Mouse (Mus musculus) thymus, postnatal 36 days (tissue): ENCODE results near the gene Pkp3.

Experiments used
- DNase-seq, 2 experiments: peaks; one replicate each; pipeline ENCODE4 v3.0.0; 2022; ENCODE audit warnings: mixed read lengths in 2 of 2

Pkp3 gene

DNA sequence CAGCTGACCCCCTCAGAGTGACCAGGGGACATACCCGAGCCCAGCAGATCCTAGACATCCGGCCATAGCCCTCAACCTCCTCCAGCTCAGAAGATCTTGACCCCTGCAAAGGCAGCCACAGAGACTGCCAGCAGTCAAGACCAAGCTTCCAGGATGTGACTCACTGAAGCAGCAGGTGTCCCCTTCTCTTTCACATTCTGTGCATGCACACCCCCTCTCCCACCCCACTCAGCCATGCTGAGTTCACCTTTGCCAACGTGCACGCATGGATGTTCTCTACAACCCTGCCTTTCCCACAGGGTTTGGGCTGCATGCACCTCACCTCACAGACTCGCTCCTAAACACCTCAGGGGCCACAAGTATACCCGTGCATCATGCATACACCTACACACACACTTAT is 18.0 kb downstream of the Pkp3 start:
- peak; percentile 58 to 71 for DNase-seq

DNA sequence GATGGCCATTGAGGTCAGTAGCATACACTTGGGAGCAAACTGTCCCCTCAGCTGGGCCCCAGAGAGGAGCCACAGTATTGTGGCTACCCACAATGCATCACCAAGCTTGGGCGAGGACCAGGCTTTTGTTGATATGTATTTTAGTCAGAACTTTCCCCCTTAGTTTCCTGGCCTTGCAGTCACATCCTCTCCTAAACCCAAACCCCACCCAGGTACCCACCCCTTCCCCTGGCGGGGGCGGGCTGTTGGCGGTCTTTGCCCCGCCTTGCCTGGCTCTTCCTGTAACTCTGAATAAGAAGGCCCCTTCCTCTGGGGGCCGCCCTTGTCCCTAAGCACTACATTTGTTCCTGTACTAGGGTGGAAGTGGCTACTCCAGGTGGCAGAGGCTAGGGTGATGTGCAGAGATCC is 18.6 kb downstream of the Pkp3 start:
- peak; percentile 95 to 97 for DNase-seq

DNA sequence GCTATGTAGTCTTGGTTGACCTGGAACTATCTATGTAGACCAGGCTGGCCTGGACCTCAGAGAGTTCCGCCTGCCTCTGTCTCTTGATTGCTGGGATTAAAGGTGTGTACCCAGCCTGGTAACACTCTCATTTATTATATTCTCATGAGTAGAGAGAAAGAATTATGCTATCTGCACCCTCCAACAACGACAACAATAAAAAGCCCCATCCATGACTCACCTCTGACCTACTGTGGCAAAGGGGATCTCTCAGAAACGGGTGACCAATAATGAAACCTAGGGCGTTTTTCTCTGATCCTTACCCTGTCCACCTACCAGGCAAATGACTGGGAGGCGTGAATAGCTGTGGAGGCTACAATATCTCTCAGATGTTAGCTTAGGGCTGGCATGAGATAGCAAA is 19.2 kb downstream of the Pkp3 start:
- no peak for DNase-seq

DNA sequence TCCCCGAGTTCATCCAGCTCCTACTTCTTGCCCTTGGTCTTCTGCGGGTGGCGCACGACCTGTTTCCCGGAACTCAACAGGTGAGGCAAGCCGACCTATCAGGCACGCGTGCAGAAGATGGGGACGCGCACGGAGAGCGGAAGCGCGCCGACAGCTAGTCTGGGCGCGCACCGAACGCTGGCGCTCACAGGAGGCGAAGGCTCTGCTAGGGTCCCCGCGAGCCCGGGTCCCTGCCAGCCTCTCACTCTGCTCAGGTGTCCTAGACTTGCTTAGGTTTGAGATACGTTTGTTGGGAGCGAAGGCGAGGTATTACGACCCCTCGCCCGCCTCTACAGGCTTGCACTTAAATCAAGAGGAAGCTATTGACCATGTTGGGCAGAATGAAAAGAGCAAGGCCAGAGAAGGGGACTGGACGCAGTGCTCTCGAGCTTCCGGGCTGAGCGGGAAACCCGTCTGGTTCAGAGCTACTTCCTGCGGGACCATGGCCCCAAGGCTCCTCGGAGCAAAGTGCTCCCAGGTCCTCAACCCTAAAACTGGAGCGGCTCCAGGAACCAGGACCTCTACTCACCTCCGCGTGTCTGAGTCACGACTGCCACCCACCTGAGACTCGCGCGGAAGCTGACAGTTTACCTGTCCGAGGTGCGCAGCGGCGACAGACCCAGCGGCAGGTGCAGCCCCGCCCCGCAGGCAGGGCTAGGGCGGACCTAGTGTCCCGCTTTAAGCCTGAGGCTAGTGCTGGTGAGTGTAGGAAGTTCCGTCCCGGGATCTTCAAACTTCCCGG is 22.1 kb downstream of the Pkp3 start, which contains the start of gene Sigirr:
TSS of gene Sigirr (minus strand) at position 662 of the 781 bp plus-strand sequence.
- peak; percentile 69 to 76 for DNase-seq

DNA sequence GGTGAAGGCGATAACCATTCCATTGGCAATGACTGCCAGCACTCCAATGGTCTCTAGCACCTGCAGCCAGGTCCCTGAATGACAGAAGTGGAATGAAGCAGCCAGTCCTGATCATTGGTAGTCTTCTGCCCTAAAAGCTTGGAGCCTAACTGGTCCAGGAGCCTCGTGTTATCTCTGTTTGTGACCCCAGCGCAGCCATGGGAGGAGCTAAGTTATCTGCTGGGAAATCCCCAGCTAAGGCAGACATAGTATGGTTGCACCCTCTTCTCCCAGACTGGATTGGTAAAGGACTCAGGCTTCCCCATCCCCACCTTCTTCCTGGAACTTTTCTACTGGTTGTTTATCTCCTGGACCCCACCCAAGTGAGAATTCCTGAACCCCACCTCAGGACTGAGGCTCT is 25.1 kb downstream of the Pkp3 start:
- DNase-seq = no peak

DNA sequence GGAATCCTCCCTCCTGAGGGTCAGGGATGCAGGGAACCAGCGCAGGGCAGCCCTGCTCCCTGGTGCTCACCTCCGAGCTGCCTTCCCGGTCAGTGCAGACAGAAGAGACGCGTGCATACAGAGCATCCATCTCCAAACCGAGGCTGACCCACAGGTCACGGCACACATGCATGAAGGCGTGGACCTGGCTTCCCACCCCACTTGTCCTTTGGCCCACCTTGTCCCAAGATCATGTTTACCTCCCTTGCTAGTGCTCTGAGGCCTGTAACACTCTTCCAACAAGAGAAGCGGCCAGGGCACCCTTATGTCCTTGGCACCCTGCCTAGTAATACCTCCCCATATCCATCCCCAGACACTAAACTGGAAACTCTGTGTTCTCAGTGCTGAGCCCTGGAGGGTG is 37.9 kb downstream of the Pkp3 start:
- no peak for DNase-seq

DNA sequence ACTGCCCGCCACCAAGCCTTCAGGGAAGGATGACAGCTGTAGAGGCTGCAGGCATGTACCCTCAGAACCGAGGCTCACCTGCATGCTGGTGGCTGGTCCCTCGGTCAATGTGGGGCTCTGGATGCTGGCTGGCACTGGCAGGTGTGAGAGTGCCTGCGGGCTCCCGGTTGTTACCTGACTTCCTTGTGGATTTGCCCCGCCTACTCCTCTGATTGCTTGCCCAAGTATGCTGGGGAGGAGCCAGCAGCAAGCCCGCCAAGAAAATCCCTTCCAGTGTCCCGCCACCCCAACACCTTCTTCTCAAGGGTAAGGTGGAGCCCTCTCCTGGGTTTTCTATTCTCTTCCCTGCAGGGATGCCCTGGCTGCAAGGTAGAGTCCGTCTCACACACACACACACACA is 39.6 kb downstream of the Pkp3 start, which contains the start of gene Ano9:
TSS of gene Ano9 (minus strand) at position 171 of the 400 bp plus-strand sequence.
- DNase-seq = no peak

DNA sequence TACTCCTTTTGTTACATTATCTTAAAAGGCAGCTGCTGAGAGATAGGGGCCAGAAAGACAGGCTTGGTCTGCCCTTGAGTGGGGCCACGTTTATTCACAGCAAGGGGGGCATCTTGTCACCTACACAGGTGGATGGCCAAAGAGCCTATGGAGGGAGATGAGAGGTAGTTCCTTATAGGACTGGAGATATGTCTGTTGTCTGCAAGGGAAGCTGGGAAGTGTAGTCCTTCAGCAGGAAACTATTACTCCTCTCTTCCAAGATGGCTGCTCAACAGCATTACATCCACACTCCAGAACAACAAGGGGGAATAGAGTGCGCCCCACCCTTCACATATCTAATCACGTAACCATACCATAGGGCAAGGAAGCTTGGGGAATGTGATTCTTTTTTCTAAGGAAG is 41.5 kb downstream of the Pkp3 start:
- no peak for DNase-seq

DNA sequence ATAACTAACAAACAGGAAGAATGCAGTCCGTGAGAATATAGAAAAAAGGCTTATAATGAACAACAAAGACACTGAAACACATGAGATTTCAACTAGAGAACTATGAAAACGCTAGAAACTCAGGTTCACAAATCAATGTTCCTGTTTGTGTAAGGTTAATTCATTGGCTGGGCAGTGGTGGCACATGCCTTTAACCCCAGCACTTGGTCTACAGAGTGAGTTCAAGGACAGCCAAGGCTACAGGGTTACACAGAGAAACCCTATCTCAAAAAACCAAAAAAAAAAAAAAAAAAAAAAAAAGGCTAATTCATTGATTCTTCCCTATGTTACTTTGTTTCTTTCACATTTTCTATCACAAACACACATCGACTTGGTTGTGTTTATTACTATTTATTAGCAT is 42.6 kb downstream of the Pkp3 start:
- no peak for DNase-seq

DNA sequence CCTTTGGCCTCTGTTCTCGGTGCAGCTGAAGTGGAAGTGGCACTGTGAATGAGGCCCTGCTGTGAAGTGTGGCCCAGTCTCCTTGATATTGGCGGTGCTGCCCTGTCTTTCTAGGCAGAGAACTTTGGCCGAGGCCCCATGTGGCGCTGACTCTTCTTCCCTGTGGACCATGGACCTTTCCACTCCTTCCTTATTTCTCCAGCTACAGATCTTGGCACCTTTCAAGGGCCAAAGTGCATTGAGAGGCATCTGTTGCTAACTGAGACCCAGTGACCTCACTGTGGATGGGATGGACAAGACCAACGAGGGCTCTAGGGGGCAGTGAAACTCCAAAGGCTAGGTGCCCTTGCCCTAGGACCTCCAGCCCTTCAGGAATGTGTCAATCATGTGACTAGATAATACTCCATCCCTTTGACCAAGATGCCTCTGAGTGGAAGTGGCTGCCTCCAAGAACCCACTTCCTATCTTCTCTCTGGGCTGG is 43.1 kb downstream of the Pkp3 start:
- no peak for DNase-seq

DNA sequence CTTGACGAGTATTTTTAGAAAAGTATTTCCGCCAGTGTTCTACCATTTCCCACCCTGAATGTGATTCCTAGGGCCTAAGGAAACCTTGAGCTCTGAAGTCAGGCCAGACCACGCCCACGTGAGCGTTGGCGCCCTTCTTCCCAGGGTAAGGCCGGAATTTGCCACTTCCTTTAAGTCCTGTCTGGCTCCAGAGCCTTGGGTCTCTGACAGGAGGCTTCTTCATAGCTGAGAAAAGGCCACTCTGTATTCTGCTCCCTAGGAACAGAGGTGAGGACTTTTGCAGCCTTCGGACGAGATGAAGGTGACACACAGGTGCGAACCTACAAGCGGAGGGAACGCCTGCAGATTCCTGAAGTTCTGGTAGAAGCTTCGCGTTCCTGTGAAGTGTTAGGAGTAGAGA is 44.2 kb downstream of the Pkp3 start, which contains the start of gene Ptdss2:
TSS of gene Ptdss2 (plus strand) at position 138 of the 400 bp plus-strand sequence.
- no peak for DNase-seq

DNA sequence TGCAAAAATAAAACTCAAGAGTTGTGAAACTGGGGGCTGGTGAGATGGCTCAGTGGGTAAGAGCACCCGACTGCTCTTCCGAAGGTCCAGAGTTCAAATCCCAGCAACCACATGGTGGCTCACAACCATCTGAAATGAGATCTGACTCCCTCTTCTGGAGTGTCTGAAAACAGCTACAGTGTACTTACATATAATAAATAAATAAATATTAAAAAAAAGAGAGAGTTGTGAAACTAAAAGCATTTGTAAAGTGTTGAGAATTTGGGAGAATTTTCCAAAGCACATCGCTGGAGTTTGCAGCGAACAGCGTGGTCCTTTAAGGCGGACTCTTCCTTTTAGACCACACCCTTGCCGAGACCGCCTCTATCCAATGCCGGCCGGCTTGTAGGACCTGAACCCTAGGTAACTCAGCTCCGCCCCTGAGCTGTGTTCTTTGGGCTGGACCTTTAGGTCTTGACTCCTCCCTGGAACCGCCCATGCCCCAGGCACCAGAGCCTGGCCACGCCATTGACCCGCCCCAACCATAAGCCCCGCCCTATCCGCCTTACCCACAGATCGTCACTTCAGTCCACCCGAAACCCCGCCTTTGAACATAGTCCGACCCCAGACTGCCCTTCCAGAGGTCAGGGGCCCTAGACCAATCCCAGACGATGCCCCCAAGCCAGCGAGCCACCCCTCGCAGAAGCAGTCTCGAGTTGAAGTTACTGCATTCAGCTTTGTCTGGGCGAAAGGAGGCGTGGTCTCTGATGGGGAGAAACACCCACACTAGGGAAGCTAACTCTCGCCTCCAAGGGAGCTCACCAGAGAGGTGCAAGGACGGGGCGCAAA is 44.9 kb downstream of the Pkp3 start:
- DNase-seq = peak; percentile 90 to 91

DNA sequence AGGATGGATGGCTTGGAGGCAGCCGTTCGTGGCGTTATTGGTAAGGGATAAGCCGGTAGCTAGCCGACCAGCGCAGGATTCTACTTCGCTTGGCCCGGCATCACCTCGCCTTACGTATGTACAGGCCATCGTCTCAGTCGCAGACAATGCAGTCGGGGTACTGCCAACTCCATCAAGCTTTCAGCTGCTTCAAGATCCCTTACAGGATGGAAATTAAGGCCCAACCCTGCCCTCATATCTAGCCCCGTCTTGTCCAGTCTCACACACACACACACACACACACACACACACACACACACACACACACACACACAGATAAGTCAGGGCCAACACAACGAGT is 45.5 kb downstream of the Pkp3 start:
- DNase-seq = no peak

DNA sequence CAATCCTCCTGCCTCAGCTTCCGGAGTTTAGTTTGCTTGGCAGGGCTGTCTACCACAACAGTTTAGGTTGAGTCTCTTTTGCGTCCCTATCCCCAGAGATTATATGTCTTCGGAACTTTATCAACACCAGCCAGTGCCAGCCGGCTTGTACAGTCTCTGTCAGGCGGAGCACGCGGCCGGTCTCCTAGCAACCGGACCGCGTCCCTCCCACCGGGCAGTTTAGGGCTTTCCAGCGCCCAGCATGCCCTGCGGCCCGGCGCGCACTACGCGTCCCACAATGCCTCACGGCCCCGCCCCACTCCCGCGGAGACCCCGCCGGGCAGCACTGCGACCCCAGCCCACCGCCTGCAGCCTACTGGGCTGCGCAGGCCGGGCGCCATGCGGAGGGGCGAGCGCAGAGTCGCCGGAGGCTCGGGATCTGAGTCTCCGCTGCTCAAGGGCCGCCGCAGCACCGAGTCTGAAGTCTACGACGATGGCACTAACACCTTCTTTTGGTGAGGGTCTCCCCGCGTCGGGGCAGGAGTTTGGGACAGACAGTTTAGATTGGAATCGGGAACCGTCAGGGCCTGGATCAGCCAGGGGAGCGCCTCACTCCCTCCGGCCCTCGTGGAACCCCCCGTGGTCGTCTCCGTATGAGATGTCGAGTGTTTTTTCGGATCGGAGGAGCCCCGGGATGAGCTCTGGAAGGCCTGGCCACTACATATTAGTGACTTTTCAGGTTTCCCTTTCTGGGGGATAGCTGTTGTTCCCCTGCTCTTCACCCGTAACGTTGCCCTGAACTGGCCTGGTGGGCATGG is 53.2 kb downstream of the Pkp3 start:
- peak; percentile 85 to 90 for DNase-seq

DNA sequence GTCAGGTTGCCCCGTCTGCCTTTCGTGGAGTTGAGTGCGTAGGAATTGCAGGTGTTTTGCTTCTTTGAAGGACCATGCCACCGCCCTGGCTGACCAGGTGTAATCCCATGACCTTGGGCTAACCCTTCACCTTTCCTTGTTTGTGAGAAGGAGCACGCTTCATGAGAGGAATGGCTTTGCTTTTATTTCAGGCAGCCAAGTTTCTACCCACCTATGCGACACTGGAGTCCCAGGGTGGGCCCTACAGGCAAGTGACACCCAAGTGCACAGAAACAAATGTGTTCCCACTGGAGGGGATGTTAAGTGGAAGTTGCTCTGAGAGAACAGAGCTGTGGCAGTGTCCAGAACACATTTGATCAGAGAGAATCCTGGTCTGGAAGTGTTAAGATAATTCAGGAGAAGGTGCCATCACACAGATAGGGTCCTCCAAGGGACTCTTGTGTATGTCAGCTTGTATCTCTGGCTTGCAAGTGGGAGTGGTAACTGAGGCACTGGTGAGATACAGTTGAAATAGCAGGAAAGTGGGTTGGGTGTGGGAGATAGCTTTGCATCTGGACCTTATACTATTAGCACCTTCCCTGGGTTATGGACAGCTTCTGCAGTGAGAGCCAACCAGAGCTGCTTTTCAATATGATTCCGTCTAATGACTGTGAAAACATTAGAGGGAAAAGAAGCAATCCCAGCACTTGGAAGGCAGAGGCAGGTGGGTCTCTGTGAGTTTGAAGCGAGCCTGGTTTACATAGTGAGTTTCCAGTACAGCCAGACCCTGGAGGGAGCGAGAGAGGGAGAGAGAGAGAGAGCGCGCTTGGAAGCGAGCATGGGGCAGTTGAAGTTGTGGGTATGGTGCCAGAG is 54.1 kb downstream of the Pkp3 start:
- no peak for DNase-seq
